Mouse (Mus musculus) olfactory bulb, adult 2 months (tissue): Measurements from ENCODE around the gene Defb29.

Experiments
- CTCF ChIP-seq: fragments of 200-500 bp; IDR thresholded peaks from 2 replicates; pipeline ENCODE4 v1.5.1; 2012; ENCODE audit warnings: low read depth, mild to moderate bottlenecking, low read length, moderate library complexity; ENCODE audit not compliant: insufficient read depth
- POLR2A ChIP-seq: fragments of 200-500 bp; IDR thresholded peaks from 2 replicates; pipeline ENCODE4 v1.6.1; 2012; ENCODE audit warnings: mild to moderate bottlenecking, low read depth, low read length, moderate library complexity; ENCODE audit not compliant: insufficient read depth

DNA sequence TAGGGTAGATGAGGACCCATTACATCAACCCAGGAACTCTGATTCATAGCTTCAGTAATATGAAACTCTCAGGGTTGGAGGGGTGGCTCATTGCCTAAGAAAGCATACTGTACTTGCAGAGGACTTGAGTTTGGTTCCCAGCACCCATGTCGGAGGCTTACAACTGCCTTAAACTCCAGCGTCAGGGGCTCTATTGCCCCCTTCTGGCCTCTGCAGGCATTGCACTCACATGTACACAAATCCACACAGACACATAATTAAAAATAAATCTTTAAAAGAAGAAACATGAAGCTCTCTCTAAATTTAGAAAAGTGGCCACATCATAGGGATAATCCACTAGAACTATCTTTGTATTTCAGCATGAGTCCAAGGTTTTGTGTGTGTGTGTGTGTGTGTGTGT is 3.0 kb upstream of the Defb29 start:
- TF ChIP-seq POLR2A, result no peak
- TF ChIP-seq CTCF, result no peak
